Mouse (Mus musculus): ENCODE measurements around the gene Magoh.

The Magoh gene

DNA sequence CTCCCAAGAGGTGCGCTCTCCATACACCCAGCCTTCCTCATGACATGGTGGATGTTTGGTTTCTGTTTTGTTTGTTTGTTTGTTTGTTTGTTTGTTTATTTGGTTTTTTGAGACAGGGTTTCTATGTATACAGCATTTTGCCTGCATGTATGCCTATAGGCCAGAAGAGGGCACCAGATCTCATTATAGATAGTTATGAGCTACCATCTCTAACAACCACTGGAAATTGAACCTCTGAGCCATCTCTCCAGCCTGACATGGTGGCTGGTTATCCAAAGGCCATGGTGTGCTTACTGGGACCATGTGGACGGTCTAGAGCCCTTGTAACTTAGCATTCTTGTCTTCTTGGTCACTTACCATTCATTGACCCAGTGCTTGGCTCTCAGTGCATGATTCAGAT lies 13.1 kb downstream of the Magoh start:
- DNase-seq, result peak; percentile 48

DNA sequence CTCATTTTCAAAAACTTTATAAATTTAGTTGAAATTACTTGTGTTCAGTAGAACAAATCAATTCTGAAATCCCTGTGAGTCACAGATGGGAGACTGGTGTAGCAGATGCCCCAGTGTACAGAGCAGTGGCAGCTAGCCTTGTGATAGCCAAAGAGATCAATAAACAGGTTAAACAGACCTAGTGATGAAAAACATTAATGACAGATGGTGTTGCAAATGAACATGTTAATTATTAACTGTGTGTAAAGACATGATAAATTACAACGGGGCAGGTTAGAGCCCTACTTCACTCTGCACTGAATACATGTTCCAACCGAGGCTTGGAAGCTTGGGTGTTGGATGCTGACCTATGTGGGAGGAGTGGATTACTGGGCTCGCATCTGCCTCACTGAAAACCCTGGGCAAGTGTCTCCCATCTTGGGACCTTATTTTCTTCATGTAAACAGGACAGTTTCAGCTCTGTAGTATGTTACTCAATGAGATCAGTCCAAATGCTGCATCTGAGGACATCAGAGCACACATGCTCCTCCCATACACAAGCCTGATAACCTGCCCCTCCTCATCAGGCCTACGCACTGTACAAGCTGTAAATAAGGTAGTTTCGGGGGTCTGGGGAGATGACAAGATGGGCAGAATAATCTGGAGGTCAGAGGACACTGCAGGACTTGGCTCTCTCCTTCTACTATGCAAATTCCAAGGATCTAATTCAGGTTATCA lies 19.8 kb downstream of the Magoh start:
- no peak for DNase-seq

DNA sequence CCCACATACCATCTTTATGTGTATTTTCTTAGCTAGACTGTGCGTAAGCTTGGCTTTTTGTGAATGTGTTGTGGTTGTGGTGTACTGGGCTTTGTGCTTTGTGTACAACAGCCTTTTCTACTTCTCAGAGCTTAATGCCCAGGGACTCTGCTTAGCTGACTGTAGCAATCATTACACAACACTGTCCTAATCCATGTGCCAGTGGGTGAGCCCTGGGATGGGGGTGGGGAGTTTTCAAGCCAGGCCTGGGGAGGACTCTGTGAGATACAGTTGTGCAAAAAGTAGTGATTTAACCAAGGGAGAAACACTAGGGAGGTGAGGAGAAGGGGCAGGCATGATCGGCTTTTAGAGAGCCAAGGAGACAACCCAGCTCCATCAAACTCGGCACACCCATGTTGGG lies 20.7 kb downstream of the Magoh start:
- DNase-seq, result no peak

DNA sequence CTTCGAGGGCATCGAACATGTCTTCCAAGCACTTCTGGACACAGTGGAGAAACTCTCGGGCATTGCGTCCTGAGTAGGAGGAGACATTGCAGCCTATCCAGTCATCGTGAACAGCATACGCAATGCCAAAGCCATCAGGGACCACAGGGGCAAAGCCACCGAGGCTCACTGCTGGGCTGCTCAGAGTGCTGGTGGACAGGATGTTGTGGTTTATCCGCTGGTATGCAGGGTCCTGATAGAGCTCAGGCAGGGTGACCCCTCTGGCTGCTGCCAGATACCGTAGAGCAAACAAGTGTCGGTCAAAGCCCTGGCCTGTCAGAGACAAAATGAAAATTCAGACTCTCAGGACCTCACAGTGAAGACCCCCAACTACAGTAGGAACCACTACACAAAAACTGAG lies 24.7 kb downstream of the Magoh start:
- no peak for DNase-seq

DNA sequence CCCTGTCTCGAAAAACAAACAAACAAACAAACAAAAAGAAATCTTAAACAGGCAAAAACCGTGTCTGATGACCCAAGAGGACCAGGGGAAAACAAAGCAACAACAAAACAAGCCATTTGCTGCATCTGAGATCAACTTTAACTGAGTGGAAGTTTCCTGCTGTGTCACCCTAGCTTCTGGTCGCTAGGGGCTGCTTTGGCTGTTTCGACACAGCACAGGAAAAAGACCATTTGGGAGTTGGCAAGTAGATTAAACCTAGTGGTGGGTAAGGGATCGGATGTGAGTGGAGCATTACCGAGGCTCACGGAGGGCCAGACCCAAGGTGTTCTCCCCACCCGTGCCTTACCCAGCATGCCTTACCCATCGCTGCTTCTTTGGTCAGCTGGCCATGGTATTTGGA lies 27.0 kb downstream of the Magoh start:
- DNase-seq, result no peak

DNA sequence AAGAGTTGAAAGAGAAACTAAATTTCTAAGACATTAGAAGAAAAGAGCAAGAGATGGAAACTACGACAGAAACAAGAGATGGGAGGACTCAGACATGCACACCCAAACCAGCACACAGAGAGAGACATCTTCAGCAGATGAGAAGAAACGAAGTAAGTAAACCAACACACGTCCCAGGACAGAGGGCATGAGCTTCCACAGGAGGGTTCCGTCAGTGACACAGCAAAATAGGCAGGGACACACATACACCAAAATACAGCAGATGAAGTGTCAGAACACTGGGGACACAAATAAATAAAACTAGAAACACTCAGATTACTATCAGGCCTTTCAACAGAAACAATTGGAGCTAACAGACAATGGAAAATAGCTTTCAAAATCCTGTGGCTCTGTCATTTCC lies 30.5 kb downstream of the Magoh start:
- no peak for DNase-seq

DNA sequence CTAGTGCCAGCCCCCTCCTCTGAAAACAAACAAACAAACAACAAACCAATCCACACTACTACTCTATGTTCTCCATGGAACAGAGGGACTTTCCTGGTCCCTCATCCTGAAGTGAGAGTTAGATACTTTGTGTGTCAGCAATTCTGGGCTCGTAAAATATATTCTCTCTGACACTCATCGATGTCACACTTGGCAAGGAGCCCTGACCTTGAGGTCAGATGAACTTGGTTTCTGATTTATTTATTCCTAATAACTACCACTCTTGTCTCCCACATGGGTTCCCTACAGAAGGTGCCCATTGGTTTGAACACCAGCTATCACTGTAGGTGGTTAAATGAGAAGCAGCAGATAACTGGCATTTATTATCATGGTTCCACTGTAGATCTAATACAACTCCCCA lies 40.8 kb downstream of the Magoh start:
- no peak for DNase-seq

DNA sequence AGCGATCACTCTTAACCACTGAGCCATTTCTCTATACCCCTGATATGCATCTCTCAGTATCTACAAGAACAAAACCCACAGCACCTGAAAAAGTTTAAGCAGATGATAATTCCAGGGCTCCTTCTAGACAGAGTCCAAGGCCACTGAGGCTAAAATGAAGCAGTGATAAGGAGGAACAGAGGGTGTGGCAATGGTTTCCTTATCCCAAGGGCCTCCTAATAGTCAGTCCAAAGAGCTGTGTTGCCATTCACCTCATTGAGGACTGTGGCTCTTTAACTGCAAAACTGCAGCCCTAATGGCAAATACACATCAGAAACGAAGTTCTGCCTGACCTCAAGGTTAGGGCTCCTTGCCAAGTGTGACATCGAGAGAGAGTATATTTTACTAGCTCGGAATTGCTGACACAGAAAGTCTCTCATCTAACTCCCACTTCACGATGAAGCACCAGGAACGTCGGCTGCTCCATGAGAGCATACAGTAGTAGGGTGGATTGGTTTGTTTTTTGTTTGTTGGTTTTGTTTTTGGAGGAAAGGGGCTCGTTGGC lies 41.7 kb downstream of the Magoh start:
- DNase-seq, result no peak

DNA sequence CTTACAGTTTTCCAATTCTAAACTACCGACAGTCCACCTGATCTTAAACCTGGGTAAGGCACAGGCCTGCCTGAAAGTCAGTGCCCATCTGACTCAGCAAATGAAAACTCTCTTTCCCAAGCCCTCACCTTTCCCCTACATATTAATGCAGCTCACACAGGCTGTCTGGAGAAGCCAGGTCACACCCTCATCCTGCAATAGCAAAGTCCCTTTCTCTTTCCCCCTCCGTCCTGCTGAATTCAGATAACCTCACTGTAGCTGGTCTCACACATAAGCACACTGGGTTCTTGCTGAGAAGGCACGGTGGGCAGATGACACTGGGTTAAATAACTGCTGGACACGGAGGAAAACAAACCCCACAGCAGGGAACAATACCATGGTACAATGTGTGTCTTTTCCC lies 42.4 kb downstream of the Magoh start:
- no peak for DNase-seq

DNA sequence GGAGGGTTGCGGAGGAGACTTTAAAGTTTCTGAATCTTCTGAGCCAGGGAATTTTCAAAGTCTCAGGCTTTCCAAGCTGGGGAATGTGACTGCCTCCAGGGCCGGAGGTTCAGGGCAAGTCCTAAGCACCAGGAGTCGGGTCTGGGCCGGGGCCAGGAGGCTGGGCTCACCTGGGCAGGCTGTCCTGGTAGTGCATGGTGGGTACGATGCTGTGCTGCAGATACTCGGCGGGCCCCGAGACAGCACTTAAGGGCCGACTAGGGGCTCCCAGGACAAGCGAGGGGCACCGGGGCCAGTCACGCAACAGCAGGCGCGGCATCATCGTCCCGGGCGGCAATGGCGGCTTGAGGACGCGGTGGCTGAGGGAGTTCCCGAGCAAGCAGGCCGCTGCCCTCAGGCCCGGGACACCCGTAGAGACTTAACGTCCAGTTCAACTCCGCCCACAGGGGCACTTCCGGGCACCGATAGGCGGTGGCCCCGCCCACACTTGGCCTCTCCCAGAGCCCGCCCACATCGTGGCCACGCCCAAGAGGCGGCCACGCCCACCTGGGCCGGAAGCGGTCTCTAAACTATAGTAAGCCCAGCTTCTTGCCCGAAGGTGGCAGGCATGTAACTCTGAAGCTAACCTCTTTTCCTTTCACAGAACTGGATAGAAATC lies 43.7 kb downstream of the Magoh start, which contains the start of gene Cpt2:
TSS of gene Cpt2 (minus strand) at position 466 of the 658 bp plus-strand sequence.
- peak; percentile 98 for DNase-seq

DNA sequence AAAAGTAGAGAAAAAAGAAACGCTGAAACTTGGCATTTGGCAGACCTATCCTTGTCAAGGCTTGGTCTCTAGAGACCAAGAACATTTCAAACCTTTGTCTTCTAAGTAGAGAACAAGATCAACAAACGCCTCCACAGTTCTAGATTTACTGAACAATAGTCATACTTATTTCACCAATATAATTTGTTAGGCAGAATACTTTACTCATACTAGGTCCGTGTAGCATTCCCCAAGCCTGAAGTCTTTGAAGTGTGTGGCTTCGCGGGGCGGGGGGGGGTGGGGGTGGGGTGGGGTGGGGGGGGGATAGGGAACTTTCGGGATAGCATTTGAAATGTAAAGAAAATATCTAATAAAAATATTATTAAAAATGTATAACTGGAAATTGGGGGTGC lies 44.2 kb downstream of the Magoh start:
- DNase-seq, result no peak

DNA sequence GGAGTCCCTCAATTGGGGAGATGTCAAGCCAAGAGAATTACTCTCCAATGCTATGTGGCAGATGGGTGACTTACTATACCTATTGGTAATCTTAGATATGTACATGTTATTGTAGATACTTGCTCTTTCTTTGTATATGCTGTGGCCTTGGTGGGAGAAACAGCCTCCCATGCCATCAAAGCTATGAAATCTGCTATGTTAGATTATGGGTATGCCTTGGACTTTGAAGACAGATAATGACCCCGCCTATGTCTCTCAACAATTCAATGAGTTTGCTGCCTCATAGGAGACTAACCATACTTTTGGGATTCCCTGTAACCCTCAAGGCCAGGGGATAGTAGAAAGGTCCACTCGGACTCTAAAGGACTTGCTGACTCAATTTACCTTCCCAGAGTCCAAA lies 48.7 kb downstream of the Magoh start:
- no peak for DNase-seq

DNA sequence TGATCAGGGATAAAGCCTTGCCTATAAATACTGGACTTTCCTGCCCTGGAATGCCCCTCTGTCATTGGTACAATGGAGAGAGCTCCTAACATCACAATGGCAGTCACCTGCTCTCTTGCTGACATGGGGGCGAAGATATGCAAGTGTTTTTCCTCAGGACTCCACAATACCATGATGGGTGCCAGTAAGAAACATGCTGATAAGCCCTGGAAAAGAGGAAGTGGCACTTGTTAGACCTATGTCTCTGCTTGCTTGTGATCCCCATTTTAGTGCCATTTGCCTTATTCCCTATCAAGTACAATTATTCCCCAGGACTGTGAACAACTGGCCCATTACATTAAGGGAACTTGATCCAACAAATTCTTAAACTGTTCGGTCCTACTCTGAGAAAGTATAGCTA lies 49.2 kb downstream of the Magoh start:
- no peak for DNase-seq

DNA sequence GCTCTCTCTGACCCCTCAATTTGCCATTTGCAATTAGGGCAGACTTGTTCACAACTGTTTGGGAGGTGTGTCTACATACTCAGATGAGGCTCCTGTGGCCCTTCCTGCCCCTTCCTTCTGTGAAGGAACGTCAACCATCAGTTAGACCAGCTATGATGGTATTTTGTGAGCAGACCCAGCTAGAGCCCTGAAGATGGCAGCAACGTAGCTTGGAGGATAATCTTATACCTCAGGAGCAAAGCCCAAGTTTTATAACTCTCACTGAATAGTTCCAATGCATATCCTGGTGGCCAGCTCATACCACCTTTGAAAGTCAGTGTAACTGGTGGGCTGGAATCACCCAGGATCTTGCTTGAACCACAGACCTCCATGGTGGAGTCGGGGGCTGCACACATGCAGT lies 51.9 kb downstream of the Magoh start:
- DNase-seq, result no peak

DNA sequence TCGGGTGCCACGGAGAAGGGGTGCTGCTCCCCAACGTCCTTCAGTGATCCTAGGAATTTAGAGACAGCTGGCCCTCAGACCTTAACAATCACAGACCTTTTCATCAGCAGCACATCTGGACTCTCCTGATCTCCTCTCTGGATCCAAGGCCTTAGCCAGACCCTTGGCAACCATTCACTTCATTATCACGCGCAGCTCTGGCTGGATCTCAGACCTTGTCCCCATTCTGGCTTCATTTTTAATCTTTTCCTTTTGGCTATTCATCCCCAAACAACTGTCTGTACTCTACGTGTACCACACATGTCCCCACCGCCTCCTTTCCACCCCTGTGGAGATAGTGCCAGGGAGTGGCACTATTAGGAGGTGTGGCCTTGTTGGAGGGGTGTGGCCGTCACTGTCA lies 53.7 kb downstream of the Magoh start:
- no peak for DNase-seq

DNA sequence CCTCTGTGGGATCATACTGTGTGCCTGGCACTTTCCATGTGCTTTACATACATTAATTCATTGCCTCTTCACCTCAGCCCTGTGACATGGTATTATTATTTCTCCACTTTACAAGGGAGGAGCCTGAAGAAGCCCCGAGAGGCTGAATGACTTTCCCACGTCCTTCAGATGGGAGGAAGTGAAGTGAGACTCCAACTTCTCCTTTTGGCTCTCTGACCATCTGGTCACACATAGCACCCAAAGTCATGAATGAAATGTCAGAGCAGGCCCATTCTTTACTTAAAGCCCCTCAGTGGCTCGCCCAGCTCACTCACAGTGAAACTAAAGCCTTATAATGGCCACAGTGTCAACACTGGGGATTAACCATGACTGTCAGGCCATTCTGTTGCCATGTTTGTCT lies 55.7 kb downstream of the Magoh start:
- no peak for DNase-seq
